Comparison of ENCODE assay signal across 11 mouse cellular contexts in genomic region chr2:51542272-51542671, GRCm38 (mm10).
DNase-seq lines count a peak whose midpoint lies in the region; ATAC-seq and TF ChIP-seq lines count a peak whose summit lies in the region.
"Had no signal": no experiment of that assay in that cellular context is flagged by ENCODE, and none has a peak within 500 bp of the region (broad histone marks: within the 10 kb centered on the region; RNA-seq: fewer than 3 reads in every experiment).

No protein-coding gene starts in this region.

- ATAC-seq in liver, postnatal 0 days: no peak
- ATAC-seq: forebrain, embryonic 14.5 days had no signal

- no peak overlapping the region for H3K9ac ChIP-seq in liver, postnatal 0 days (replicated peaks)
- H3K9ac ChIP-seq: limb, embryonic 12.5 days; neural tube, embryonic 13.5 days had no signal

- no peaks in the 10 kb centered on the region for H3K27me3 ChIP-seq in liver, postnatal 0 days (ENCODE audit: insufficient read depth, low read length)
- H3K27me3 ChIP-seq in midbrain, embryonic 10.5 days (ENCODE audit: low read depth, poor library complexity, severe bottlenecking): no peaks in the 10 kb centered on the region
- H3K27me3 ChIP-seq: limb, embryonic 12.5 days; neural tube, embryonic 13.5 days had no signal

- intact Hi-C loops in gastrocnemius, adult 2 months (cut with DNase I): loop anchor here (1.0 to 5.0 kb wide), 2 partner anchors 289 to 370 kb away; no protein-coding TSS in a partner anchor

- H3K36me3 ChIP-seq in liver, postnatal 0 days (replicated peaks; ENCODE audit: insufficient read depth, low read length): no peaks in the 10 kb centered on the region
- H3K36me3 ChIP-seq in midbrain, embryonic 10.5 days: no peaks in the 10 kb centered on the region
- H3K36me3 ChIP-seq: limb, embryonic 12.5 days; neural tube, embryonic 13.5 days had no signal

- H3K27ac ChIP-seq in gastrocnemius, adult 2 months: no peak overlapping the region
- no peak overlapping the region for H3K27ac ChIP-seq in liver, postnatal 0 days (ENCODE audit: low read depth)
- no peak overlapping the region for H3K27ac ChIP-seq in midbrain, embryonic 10.5 days (replicated peaks)
- H3K27ac ChIP-seq: limb, embryonic 12.5 days; neural tube, embryonic 13.5 days had no signal

- no peaks in the 10 kb centered on the region for H3K9me3 ChIP-seq in liver, postnatal 0 days (ENCODE audit: low read length)
- H3K9me3 ChIP-seq in midbrain, embryonic 10.5 days (replicated peaks): no peaks in the 10 kb centered on the region; the same call in 1 of the 2 replicates
- H3K9me3 ChIP-seq: neural tube, embryonic 13.5 days had no signal

- WGBS in liver, postnatal 0 days (ENCODE audit: insufficient replicate concordance): 64% methylated on average over 4 of the region's 4 CpGs
- WGBS in midbrain, embryonic 10.5 days: 76% methylated on average over 4 of the region's 4 CpGs

- no peak for TF ChIP-seq EP300 in liver, postnatal 0 days (IDR thresholded peaks at IDR 0.05; ENCODE audit: low read depth)

- H3K4me2 ChIP-seq in liver, postnatal 0 days (ENCODE audit: low read depth, low read length): no peak overlapping the region
- H3K4me2 ChIP-seq: limb, embryonic 12.5 days; neural tube, embryonic 13.5 days had no signal

- peak; percentile 39 for DNase-seq in gastrocnemius, adult 2 months
- DNase-seq in gastrocnemius, postnatal 4 days (ENCODE audit: low spot score in 2 of 2): no peak
- DNase-seq in liver, postnatal 0 days: peak; percentile 30
- DNase-seq in liver (no peak), R1 (ENCODE audit: low read depth, low spot score) (peak; percentile 44)
- DNase-seq in lung, postnatal 14 days: peak; percentile 20
- DNase-seq in midbrain, embryonic 10.5 days (ENCODE audit: low spot score): no peak
- no peak for DNase-seq in left cerebral cortex, adult 9 months (ENCODE audit: low spot score in 2 of 2)

- no peak overlapping the region for H3K4me3 ChIP-seq in gastrocnemius, adult 2 months
- no peak overlapping the region for H3K4me3 ChIP-seq in liver, postnatal 0 days (ENCODE audit: low read depth, low read length)
- no peak overlapping the region for H3K4me3 ChIP-seq in midbrain, embryonic 10.5 days
- H3K4me3 ChIP-seq: limb, embryonic 12.5 days; neural tube, embryonic 13.5 days had no signal

- no peaks in the 10 kb centered on the region for H3K4me1 ChIP-seq in liver, postnatal 0 days (ENCODE audit: insufficient read depth)
- H3K4me1 ChIP-seq in midbrain, embryonic 10.5 days: no peaks in the 10 kb centered on the region
- H3K4me1 ChIP-seq: neural tube, embryonic 13.5 days had no signal

- peak; percentile 58 for TF ChIP-seq CTCF in gastrocnemius, adult 2 months (IDR thresholded peaks at IDR 0.05)
- TF ChIP-seq CTCF in liver, postnatal 0 days (IDR thresholded peaks at IDR 0.05; ENCODE audit: low read depth): peak; percentile 53

Comparison
In these comparisons a context has a peak if more than half of its experiments do, and no peak if none do; other contexts are left out.
1. DNase-seq: peak in gastrocnemius, adult 2 months (single experiment), liver, postnatal 0 days (single experiment), R1 (single experiment) and lung, postnatal 14 days (single experiment); none in gastrocnemius, postnatal 4 days (0 of 2), liver (single experiment), midbrain, embryonic 10.5 days (single experiment) and left cerebral cortex, adult 9 months (0 of 2).